Mouse (Mus musculus) heart, embryonic 13.5 days (tissue): ENCODE data around the gene Bhlha15. TPM values are rescaled to one million over a fixed set of nuclear protein-coding genes. Genes with fewer than 3 reads are reported as not detected.

ENCODE experiments used
- ATAC-seq: fragments of 200-750 bp; cut with Nextera tagmentation; 2 replicates; pipeline ENCODE4 v1.8.0; 2017; ENCODE audit warnings: moderate TSS enrichment; ENCODE audit not compliant: insufficient number of reproducible peaks, low FRiP score, low TSS enrichment; ENCODE audit errors: extremely low read depth
- H3K27ac ChIP-seq: fragments of 300-500 bp; sonication (generic); replicated peaks from 2 replicates; pipeline ENCODE4 v1.5.1; 2015; ENCODE audit warnings: moderate library complexity, mild to moderate bottlenecking, inconsistent platforms
- H3K27me3 ChIP-seq: fragments of 300-500 bp; sonication (generic); replicated peaks from 2 replicates; pipeline ENCODE4 v1.6.1; 2015; ENCODE audit warnings: mild to moderate bottlenecking, inconsistent platforms
- H3K36me3 ChIP-seq: fragments of 300-500 bp; sonication (generic); 2 replicates; pipeline ENCODE4 v1.6.1; 2015; ENCODE audit warnings: mild to moderate bottlenecking, inconsistent platforms
- H3K4me1 ChIP-seq: fragments of 300-500 bp; sonication (generic); 2 replicates; pipeline ENCODE4 v1.6.1; 2015; ENCODE audit warnings: inconsistent platforms
- H3K4me2 ChIP-seq: fragments of 300-500 bp; sonication (generic); 2 replicates; pipeline ENCODE4 v1.6.1; 2015; ENCODE audit warnings: inconsistent platforms, mild to moderate bottlenecking, moderate library complexity
- H3K4me3 ChIP-seq: fragments of 300-500 bp; sonication (generic); 2 replicates; pipeline ENCODE4 v1.5.1; 2015; ENCODE audit warnings: moderate library complexity, mild to moderate bottlenecking, inconsistent platforms
- H3K9ac ChIP-seq: fragments of 300-500 bp; sonication (generic); 2 replicates; pipeline ENCODE4 v1.6.1; 2015; ENCODE audit warnings: inconsistent platforms, mild to moderate bottlenecking, moderate library complexity
- H3K9me3 ChIP-seq: fragments of 300-500 bp; sonication (generic); 2 replicates; pipeline ENCODE4 v1.6.1; 2016; ENCODE audit warnings: inconsistent platforms
- WGBS: fragments of 180-500 bp; shearing (Covaris S2); methylation state at CpG from one replicate; pipeline ENCODE4 v1.1.7; 2015; ENCODE audit warnings: mixed read lengths; 5-methylcytosine and 5-hydroxymethylcytosine counted together
- polyA plus RNA-seq: library from polyadenylated mRNA; unstranded; fragments of >200 nt; fragmentation: Nextera tagmentation; extraction: Ambion mirVana; gene quantifications from 2 replicates; pipeline ENCODE4 v1.2.1, GENCODE M21; 2015

Bhlha15 gene
- polyA plus RNA-seq, 1 experiment from 2014 or later = 0.33 TPM

GRCm38 (mm10) chr5:144234222-144234621 lies 44.1 kb downstream of the Bhlha15 start:
- no peak for ATAC-seq
- Histone ChIP-seq H3K36me3 (no peaks in the 10 kb centered on the region), H3K4me2 (no peak overlapping the region), H3K4me1 (no peaks in the 10 kb centered on the region), H3K4me3 (no peak overlapping the region), H3K27ac (no peak overlapping the region), H3K9ac (no peak overlapping the region), H3K9me3 (peaks cover 9% of the 10 kb centered on the region; the same call in 1 of the 2 replicates), H3K27me3 (no peaks in the 10 kb centered on the region)
- 64% methylated on average over 6 of the region's 6 CpGs for WGBS

- no peak overlapping the region for H3K4me3 ChIP-seq
- no peak overlapping the region for H3K9ac ChIP-seq
- H3K4me2 ChIP-seq = no peak overlapping the region
- H3K4me1 ChIP-seq = no peaks in the 10 kb centered on the region
- H3K27me3 ChIP-seq = no peaks in the 10 kb centered on the region
- WGBS = 81% methylated on average over 7 of the region's 7 CpGs
- H3K36me3 ChIP-seq = no peaks in the 10 kb centered on the region
- no peak for ATAC-seq
- no peak overlapping the region for H3K27ac ChIP-seq
- peaks cover 9% of the 10 kb centered on the region; the same call in 1 of the 2 replicates for H3K9me3 ChIP-seq
Observed at GRCm38 (mm10) chr5:144234714-144235113, 44.6 kb downstream of the Bhlha15 start.

GRCm38 (mm10) chr5:144238969-144239368 lies 48.9 kb downstream of the Bhlha15 start:
- no peak for ATAC-seq
- Histone ChIP-seq H3K4me2 (no peak overlapping the region), H3K9me3 (0 out of 2 replicates have a peak, but pooled peaks cover 3% of the 10 kb centered on the region), H3K36me3 (no peaks in the 10 kb centered on the region), H3K27ac (no peak overlapping the region), H3K4me3 (no peak overlapping the region), H3K4me1 (peaks cover 7% of the 10 kb centered on the region), H3K9ac (no peak overlapping the region), H3K27me3 (no peaks in the 10 kb centered on the region)
- WGBS = 82% methylated on average over 1 of the region's 1 CpGs

Other genes with a start within 250 kb of the Bhlha15 start
- 48.1 and 50.9 TPM in 2 replicates for gene Ccz1, start 175.4 kb upstream of the Bhlha15 start, polyA plus RNA-seq
- not detected in 2 replicates for gene Ocm, start 163.6 kb upstream of the Bhlha15 start, polyA plus RNA-seq
- 3.6 and 4.1 TPM in 2 replicates for gene Lmtk2, start 89.8 kb upstream of the Bhlha15 start, polyA plus RNA-seq
- gene Tecpr1, start 33.3 kb downstream of the Bhlha15 start, polyA plus RNA-seq = 14.7 and 15.3 TPM in 2 replicates
- 126 and 137 TPM in 2 replicates for gene Bri3, start 54.2 kb downstream of the Bhlha15 start, polyA plus RNA-seq
- 9.1 and 9.3 TPM in 2 replicates for gene Baiap2l1, start 167.8 kb downstream of the Bhlha15 start, polyA plus RNA-seq